Mouse (Mus musculus) testis, adult 2 months (tissue): ENCODE measurements around the gene Wnt2b. TPM values are rescaled to one million over a fixed set of nuclear protein-coding genes. Genes with fewer than 3 reads are reported as not detected.

Experiments used
- H3K27ac ChIP-seq: fragments of 200-500 bp; 2 replicates; pipeline ENCODE4 v1.5.1; 2012; ENCODE audit warnings: low read depth, low read length; ENCODE audit not compliant: control insufficient read depth, insufficient read depth
- H3K27me3 ChIP-seq: fragments of 200-500 bp; 2 replicates; pipeline ENCODE4 v1.6.1; 2012; ENCODE audit warnings: mild to moderate bottlenecking, low read length, moderate library complexity; ENCODE audit not compliant: control insufficient read depth, insufficient read depth
- H3K36me3 ChIP-seq: fragments of 200-500 bp; 2 replicates; pipeline ENCODE4 v1.6.1; 2012; ENCODE audit warnings: mild to moderate bottlenecking, low read length; ENCODE audit not compliant: control insufficient read depth, insufficient read depth
- H3K4me1 ChIP-seq: fragments of 200-500 bp; 2 replicates; pipeline ENCODE4 v1.6.1; 2012; ENCODE audit warnings: low read length; ENCODE audit not compliant: control insufficient read depth, insufficient read depth
- H3K4me3 ChIP-seq: fragments of 200-500 bp; 2 replicates; pipeline ENCODE4 v1.5.1; 2012; ENCODE audit warnings: low read depth, mild to moderate bottlenecking, low read length, moderate library complexity, mixed read lengths; ENCODE audit not compliant: control insufficient read depth
- CTCF ChIP-seq: fragments of 200-500 bp; IDR thresholded peaks from 2 replicates; pipeline ENCODE4 v1.5.1; 2012; ENCODE audit warnings: low read depth, mild to moderate bottlenecking, inconsistent platforms, low read length, moderate library complexity; ENCODE audit not compliant: control insufficient read depth, insufficient read depth, insufficient replicate concordance
- POLR2A ChIP-seq: fragments of 200-500 bp; IDR thresholded peaks from 2 replicates; pipeline ENCODE4 v1.6.1; 2012; ENCODE audit warnings: low read depth, mild to moderate bottlenecking, inconsistent platforms, low read length, moderate library complexity; ENCODE audit not compliant: control insufficient read depth
- polyA plus RNA-seq: library from polyadenylated mRNA; depleted of rRNA; stranded (reverse); fragments of >200 nt; gene quantifications from 2 replicates; pipeline ENCODE4 v1.2.3, GENCODE M21; 2012

The Wnt2b gene
- polyA plus RNA-seq, 1 experiment: 1.5 TPM

DNA sequence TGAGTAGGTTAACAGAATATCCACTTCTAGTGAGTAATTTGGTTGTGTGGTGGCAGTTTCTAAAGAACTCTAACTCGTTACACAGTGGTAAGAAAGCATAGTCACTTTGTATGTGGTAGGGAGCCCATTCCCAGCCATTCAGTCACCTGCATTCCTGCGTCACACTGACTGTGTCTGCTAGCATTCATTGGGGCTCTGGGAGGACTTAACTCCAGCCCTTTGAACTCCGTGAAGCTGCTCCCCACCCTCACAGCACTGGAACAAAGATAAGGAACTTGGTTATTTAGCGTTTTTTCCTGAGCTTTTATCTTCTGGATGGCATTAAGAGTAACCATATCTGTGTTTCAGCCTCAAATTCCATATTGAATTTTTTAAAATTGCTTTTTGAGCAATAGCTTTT is 23.4 kb downstream of the Wnt2b start:
- TF ChIP-seq CTCF: no peak
- TF ChIP-seq POLR2A: no peak
- H3K4me1 ChIP-seq: no peaks in the 10 kb centered on the region
- no peaks in the 10 kb centered on the region for H3K36me3 ChIP-seq
- no peak overlapping the region for H3K27ac ChIP-seq
- no peak overlapping the region for H3K4me3 ChIP-seq
- H3K27me3 ChIP-seq: no peaks in the 10 kb centered on the region

DNA sequence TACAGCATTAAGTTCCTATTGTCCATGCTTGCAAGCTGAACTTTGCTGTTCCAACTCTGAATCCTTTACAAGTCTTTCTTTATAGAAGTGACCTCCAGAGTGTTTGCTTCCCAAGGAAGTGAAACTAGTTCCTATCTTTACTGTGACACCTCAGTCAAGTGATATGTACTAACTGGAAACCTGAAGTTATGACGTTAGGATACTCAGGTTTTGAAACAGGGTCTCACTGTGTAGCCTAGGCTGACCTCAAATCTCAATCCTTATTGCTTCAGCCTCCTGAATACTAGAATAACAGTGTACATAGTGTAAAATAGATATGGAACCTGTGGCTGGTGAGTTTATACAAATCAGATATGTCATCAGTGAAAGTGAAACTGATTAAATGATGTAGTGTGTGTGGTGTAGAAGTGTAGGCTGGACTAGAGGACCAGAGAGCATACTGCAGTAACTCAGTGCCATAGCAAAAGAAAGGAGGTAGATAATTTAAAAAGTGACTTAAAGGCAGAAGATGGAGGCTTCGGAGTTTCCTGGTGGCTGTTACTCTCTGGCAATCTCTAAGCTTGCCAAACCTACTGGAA is 23.9 kb downstream of the Wnt2b start:
- H3K4me1 ChIP-seq: no peaks in the 10 kb centered on the region
- H3K27me3 ChIP-seq: no peaks in the 10 kb centered on the region
- TF ChIP-seq POLR2A (no peak), CTCF (no peak)
- no peak overlapping the region for H3K4me3 ChIP-seq
- no peak overlapping the region for H3K27ac ChIP-seq
- H3K36me3 ChIP-seq: no peaks in the 10 kb centered on the region

GRCm38 (mm10) chr3:104929385-104929784 is 32.3 kb downstream of the Wnt2b start:
- Histone ChIP-seq H3K27ac (no peak overlapping the region), H3K4me1 (no peaks in the 10 kb centered on the region), H3K36me3 (peaks cover 2% of the 10 kb centered on the region; the same call in 1 of the 2 replicates), H3K27me3 (no peaks in the 10 kb centered on the region), H3K4me3 (no peak overlapping the region)
- TF ChIP-seq POLR2A (no peak), CTCF (no peak)

GRCm38 (mm10) chr3:104914986-104915385 is 46.7 kb downstream of the Wnt2b start:
- Histone ChIP-seq H3K4me3 (no peak overlapping the region), H3K36me3 (no peaks in the 10 kb centered on the region), H3K27ac (no peak overlapping the region), H3K27me3 (no peaks in the 10 kb centered on the region), H3K4me1 (no peaks in the 10 kb centered on the region)
- TF ChIP-seq POLR2A (no peak), CTCF (no peak)

- Histone ChIP-seq H3K27me3 (no peaks in the 10 kb centered on the region), H3K4me3 (no peak overlapping the region), H3K4me1 (no peaks in the 10 kb centered on the region), H3K27ac (no peak overlapping the region), H3K36me3 (no peaks in the 10 kb centered on the region; the same call in 1 of the 2 replicates)
- no peak for TF ChIP-seq POLR2A
These were observed 52.5 kb downstream of the Wnt2b start for GRCm38 (mm10) chr3:104909195-104909594.

DNA sequence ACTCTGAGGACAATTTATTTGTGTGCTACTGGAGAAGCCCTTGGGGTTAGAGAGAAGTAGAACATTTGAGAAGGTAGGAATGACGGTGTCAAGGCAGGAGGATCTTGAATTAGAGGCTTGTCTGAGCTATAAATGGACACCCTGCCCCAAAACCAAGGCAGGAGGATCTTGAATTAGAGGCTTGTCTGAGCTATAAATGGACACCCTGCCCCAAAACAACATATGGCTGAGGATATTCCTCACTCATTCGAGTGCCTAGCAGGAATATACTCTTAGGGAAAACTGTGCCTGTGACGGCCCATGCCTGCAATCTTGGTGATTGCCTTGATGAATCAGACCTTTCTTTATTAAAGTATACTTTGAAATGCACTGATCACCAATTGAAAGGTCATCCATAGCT is 55.7 kb downstream of the Wnt2b start:
- TF ChIP-seq CTCF: no peak
- no peak for TF ChIP-seq POLR2A
- Histone ChIP-seq H3K27ac (no peak overlapping the region), H3K4me3 (no peak overlapping the region), H3K4me1 (no peaks in the 10 kb centered on the region), H3K27me3 (no peaks in the 10 kb centered on the region), H3K36me3 (no peaks in the 10 kb centered on the region; the same call in 1 of the 2 replicates)

GRCm38 (mm10) chr3:104905389-104905788 is 56.3 kb downstream of the Wnt2b start:
- Histone ChIP-seq H3K27me3 (no peaks in the 10 kb centered on the region), H3K4me1 (no peaks in the 10 kb centered on the region), H3K36me3 (no peaks in the 10 kb centered on the region; the same call in 1 of the 2 replicates), H3K4me3 (no peak overlapping the region), H3K27ac (no peak overlapping the region)
- TF ChIP-seq CTCF (no peak), POLR2A (no peak)

DNA sequence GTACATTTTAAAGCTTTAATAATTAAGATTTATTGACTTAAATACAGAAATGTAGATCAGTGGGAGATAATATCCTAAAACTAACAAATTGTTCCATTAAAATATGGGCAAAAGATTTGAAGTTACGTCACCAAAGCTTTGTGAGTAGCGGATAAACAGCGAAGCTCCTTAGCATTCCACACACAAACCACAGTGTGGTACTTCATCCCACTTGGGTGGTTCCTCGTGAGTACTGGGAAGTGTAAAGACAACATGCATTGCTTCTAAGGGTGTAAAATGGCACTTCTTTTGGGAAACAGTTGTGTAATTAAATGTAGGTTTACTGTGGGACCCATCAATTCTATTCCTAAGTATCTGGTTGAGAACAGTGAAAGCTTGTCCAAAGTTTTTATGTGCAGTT is 60.6 kb downstream of the Wnt2b start:
- H3K4me3 ChIP-seq: no peak overlapping the region
- no peaks in the 10 kb centered on the region for H3K27me3 ChIP-seq
- no peak overlapping the region for H3K27ac ChIP-seq
- H3K36me3 ChIP-seq: no peaks in the 10 kb centered on the region; the same call in 1 of the 2 replicates
- H3K4me1 ChIP-seq: no peaks in the 10 kb centered on the region
- TF ChIP-seq CTCF: no peak
- TF ChIP-seq POLR2A: no peak
